Mouse (Mus musculus) spleen, adult 2 months (tissue): ENCODE measurements around the gene Abhd14a. TPM values are rescaled to one million over a fixed set of nuclear protein-coding genes. Genes with fewer than 3 reads are reported as not detected.

Source experiments
- DNase-seq, 2 experiments: peaks; one replicate each; pipeline versions ENCODE4 v3.0.0 to v3.0.0-alpha.2; 2012 to 2021; ENCODE audit warnings: low spot score in 2 of 2, low read depth in 1 of 2
- H3K27ac ChIP-seq: fragments of 200-500 bp; 2 replicates; pipeline ENCODE4 v1.5.1; 2012; ENCODE audit warnings: low read length, inconsistent platforms; ENCODE audit not compliant: insufficient read depth
- H3K27me3 ChIP-seq: fragments of 200-500 bp; 2 replicates; pipeline ENCODE4 v1.6.1; 2012; ENCODE audit warnings: mild to moderate bottlenecking, moderate library complexity, low read length, inconsistent platforms; ENCODE audit not compliant: control insufficient read depth, insufficient read depth
- H3K36me3 ChIP-seq: fragments of 200-500 bp; 2 replicates; pipeline ENCODE4 v1.6.1; 2012; ENCODE audit warnings: mild to moderate bottlenecking, low read length, inconsistent platforms; ENCODE audit not compliant: control insufficient read depth, insufficient read depth
- H3K4me1 ChIP-seq: fragments of 200-500 bp; 2 replicates; pipeline ENCODE4 v1.6.1; 2011; ENCODE audit warnings: inconsistent platforms; ENCODE audit not compliant: control insufficient read depth, insufficient read depth, insufficient read length
- H3K4me3 ChIP-seq: fragments of 200-500 bp; 2 replicates; pipeline ENCODE4 v1.5.1; 2011; ENCODE audit warnings: mild to moderate bottlenecking, inconsistent platforms; ENCODE audit not compliant: insufficient read depth, insufficient read length; ENCODE audit errors: extremely low read depth
- CTCF ChIP-seq: fragments of 200-500 bp; IDR thresholded peaks from 2 replicates; pipeline ENCODE4 v1.5.1; 2011; ENCODE audit warnings: mild to moderate bottlenecking, inconsistent platforms; ENCODE audit not compliant: insufficient read depth, insufficient read length, insufficient replicate concordance; ENCODE audit errors: extremely low read depth
- POLR2A ChIP-seq: fragments of 200-500 bp; IDR thresholded peaks from 2 replicates; pipeline ENCODE4 v1.6.1; 2011; ENCODE audit warnings: low read depth, low read length, inconsistent platforms
- WGBS: fragments of 180-500 bp; shearing (Covaris S2); methylation state at CpG from one replicate; pipeline ENCODE4 v1.1.7; 2018; 5-methylcytosine and 5-hydroxymethylcytosine counted together
- polyA plus RNA-seq: library from polyadenylated mRNA; depleted of rRNA; stranded (reverse); fragments of >200 nt; gene quantifications from 2 replicates; pipeline ENCODE4 v1.2.3, GENCODE M21; 2012

Gene Abhd14a
- polyA plus RNA-seq, 1 experiment = 11.5 TPM

DNA sequence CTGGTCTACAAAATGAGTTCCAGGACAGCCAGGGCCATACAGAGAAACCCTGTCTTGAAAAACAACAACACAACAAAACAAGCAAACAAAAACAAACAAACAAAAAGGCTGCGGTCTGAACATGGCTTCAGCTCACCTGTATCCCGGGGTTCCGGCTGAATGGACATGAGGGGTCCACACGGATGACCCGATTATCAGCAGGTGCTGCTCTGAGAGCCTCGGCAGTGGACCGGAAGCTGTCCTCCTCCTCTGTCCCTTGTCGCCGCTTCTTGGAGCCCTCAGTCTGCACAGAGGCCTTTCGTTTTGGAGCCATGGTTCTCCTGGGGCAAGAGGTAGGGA is 28.2 kb upstream of the Abhd14a start, which contains the start of gene Rrp9:
TSS of gene Rrp9 (plus strand) at position 301 of the 339 bp plus-strand sequence.
- no peak for TF ChIP-seq CTCF
- TF ChIP-seq POLR2A = no peak
- WGBS = 29% methylated on average over 10 of the region's 10 CpGs

DNA sequence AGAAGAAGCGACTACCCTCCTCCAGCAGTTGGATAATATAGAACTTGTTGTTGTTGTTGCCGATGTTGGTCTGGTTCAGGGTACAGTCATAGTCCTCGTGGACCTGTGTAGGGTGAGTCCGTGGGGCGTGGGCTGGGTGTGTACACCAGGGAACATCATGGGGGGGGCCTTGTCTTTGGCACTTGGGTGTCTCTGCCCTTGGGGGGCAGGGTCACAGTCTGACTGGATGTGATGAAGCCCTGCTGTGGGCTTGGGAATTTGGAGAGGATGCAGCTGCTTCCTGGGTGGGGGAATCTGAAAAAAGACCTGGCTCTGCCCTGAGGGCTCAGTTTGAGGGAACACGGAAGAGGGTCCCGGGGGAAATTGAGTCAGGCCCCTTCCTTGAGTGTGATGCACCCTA is 27.6 kb upstream of the Abhd14a start:
- no peak overlapping the region for H3K4me3 ChIP-seq

More for the DNA sequence above, 28.2 kb upstream of the Abhd14a start, which contains the start of gene Rrp9:
- H3K27me3 ChIP-seq = no peaks in the 10 kb centered on the region
- H3K27ac ChIP-seq = peak within 1 kb of the TSS; percentile 76
- peaks cover 3% of the 10 kb centered on the region; the same call in 1 of the 2 replicates for H3K36me3 ChIP-seq
- peaks cover 15% of the 10 kb centered on the region; the same call in 1 of the 2 replicates for H3K4me1 ChIP-seq
- DNase-seq = peak in 1 of 2 experiments; percentile 20
- H3K4me3 ChIP-seq = peak within 1 kb of the TSS; percentile 64

DNA sequence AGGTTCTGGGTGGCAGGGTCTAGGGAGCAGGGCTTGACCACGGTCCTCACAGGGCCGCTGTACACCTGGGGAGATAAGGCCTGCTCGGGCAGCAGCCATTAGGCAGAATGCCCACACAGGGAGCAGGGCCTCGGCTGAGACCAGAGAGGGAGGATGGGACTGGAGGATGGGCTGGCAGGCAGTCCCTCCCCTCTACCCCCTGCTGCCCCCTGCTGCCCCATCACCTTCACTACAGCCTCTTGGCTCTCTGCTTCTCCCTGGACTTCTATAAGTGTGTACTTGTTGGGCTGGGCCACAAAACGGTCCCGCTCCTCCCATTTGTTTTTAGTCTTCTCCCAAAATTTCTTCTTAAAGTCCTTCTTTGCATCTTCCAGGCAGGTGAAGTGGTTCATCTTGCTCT is 27.0 kb upstream of the Abhd14a start:
- DNase-seq = peak in 1 of 2 experiments; percentile 59
- Histone ChIP-seq H3K27ac (no peak overlapping the region), H3K4me1 (peaks cover 15% of the 10 kb centered on the region; the same call in 1 of the 2 replicates), H3K36me3 (peaks cover 3% of the 10 kb centered on the region; the same call in 1 of the 2 replicates), H3K4me3 (no peak overlapping the region), H3K27me3 (no peaks in the 10 kb centered on the region)
- TF ChIP-seq POLR2A (no peak), CTCF (peak; percentile 76; the same call in 1 of the 2 replicates)
- WGBS = 38% methylated on average over 6 of the region's 6 CpGs

More for the DNA sequence above, 27.6 kb upstream of the Abhd14a start:
- DNase-seq = peak in 1 of 2 experiments; percentile 10
- Histone ChIP-seq H3K27me3 (no peaks in the 10 kb centered on the region), H3K27ac (no peak overlapping the region), H3K36me3 (peaks cover 3% of the 10 kb centered on the region; the same call in 1 of the 2 replicates), H3K4me1 (peaks cover 15% of the 10 kb centered on the region; the same call in 1 of the 2 replicates)
- TF ChIP-seq POLR2A (no peak), CTCF (no peak)
- WGBS = 58% methylated on average over 7 of the region's 7 CpGs

DNA sequence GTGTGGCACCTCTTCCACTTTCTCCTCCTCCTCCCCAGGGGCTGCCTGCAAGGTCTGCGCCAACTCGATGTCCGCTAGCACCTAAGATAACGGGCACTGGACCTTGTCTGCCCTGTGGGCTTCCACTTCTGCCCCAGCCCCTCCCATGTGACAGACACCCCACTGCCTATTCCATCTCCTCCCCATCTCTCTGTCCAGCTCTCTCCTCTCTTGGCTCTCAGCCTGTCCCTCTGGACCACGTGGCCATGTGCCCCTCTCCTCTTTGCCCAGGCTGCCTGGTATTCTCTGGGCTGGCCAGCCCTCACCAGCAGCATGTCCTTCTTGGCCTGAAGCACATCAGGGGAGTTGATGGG is 26.3 kb upstream of the Abhd14a start:
- H3K27ac ChIP-seq = no peak overlapping the region
- H3K27me3 ChIP-seq = no peaks in the 10 kb centered on the region

DNA sequence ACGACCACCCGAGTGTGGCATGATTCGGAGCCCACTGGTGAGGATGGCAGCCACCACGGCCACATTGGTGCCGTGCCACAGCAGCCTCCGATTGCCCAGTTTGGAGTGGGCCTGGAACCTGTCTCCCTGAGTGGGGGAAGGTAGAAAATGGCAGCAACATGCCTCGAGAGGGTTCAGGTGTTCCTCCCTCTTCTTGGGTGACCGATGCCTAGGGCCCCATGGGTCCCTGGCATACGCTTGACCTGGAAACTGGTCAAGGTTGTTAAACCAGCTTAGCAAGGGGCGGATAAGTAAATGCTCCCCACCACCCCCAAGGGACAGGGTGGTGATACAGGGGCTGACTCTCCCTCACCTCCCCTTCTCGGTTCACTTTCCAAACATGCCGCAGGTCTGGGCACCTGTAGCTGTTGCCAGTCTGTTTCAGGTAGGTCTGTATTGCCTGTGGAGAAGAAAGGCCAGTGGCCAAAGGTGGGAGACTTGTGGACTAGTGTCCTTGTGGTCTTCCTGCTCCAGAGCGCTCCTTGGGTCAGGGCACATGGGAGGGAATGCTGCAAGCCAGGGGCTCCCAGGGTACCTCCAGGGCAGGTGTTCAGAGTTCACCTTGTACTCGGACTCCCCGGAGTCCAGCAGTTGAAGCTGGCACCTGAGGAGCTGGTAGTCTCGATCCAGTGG is 25.7 kb upstream of the Abhd14a start:
- no peak for DNase-seq
- WGBS = 94% methylated on average over 16 of the region's 16 CpGs
- H3K27ac ChIP-seq = no peak overlapping the region
- H3K36me3 ChIP-seq = peaks cover 3% of the 10 kb centered on the region; the same call in 1 of the 2 replicates
- no peaks in the 10 kb centered on the region for H3K27me3 ChIP-seq
- TF ChIP-seq POLR2A (no peak), CTCF (no peak)
- H3K4me1 ChIP-seq = peaks cover 15% of the 10 kb centered on the region; the same call in 1 of the 2 replicates
- no peak overlapping the region for H3K4me3 ChIP-seq

More for the DNA sequence above, 26.3 kb upstream of the Abhd14a start:
- Histone ChIP-seq H3K4me3 (no peak overlapping the region), H3K36me3 (peaks cover 3% of the 10 kb centered on the region; the same call in 1 of the 2 replicates), H3K4me1 (peaks cover 15% of the 10 kb centered on the region; the same call in 1 of the 2 replicates)
- DNase-seq = no peak
- WGBS = 94% methylated on average over 5 of the region's 5 CpGs
- TF ChIP-seq POLR2A (no peak), CTCF (no peak)

DNA sequence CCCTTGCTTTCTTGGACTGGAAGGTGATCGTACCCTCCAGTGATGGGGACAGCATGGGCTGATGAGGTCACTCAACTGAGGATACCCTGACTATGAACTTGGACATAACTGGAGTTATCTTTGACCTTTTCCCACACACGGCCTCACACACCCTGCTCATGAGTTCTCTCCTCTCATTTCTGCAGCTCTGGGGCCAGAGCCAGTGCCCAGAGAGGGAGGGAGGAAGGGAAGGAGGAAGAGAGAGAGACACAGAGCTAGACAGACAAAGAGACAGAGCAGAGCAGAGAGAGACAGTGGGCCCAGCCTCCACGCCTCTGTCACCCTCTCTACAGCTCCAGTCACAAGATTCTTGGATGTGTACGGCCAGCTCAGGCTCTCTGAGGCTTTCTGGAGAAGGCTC is 24.8 kb upstream of the Abhd14a start:
- Histone ChIP-seq H3K27ac (no peak overlapping the region), H3K4me1 (peaks cover 8% of the 10 kb centered on the region; the same call in 1 of the 2 replicates), H3K36me3 (peaks cover 3% of the 10 kb centered on the region; the same call in 1 of the 2 replicates), H3K27me3 (no peaks in the 10 kb centered on the region), H3K4me3 (no peak overlapping the region)
- WGBS = 86% methylated on average over 4 of the region's 4 CpGs
- no peak for DNase-seq
- TF ChIP-seq POLR2A = no peak
- no peak for TF ChIP-seq CTCF

DNA sequence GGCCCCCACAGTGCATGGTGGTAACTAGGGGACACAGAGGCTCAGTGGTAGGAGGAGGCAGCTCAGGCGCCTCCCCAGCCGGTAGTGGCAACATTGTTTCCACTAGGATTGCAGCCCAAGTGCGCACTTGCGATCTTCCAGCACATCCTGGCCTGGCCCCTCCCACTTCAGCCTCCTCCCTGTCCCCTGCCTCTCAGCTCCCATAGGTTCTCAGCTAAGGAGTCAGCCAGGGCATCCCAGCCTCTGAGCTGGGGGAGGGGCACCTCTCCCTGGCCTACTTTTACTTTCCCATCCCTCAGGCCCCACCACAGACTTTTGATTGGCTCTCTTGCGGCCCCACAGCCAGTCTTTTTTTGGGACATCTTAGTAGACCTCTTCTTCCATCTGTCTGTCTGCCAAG is 24.4 kb upstream of the Abhd14a start:
- peaks cover 8% of the 10 kb centered on the region; the same call in 1 of the 2 replicates for H3K4me1 ChIP-seq
- H3K27me3 ChIP-seq = no peaks in the 10 kb centered on the region
- no peak for DNase-seq
- 94% methylated on average over 5 of the region's 5 CpGs for WGBS
- H3K4me3 ChIP-seq = no peak overlapping the region
- peaks cover 3% of the 10 kb centered on the region; the same call in 1 of the 2 replicates for H3K36me3 ChIP-seq
- no peak overlapping the region; the same call in 1 of the 2 replicates for H3K27ac ChIP-seq
- TF ChIP-seq POLR2A = no peak
- TF ChIP-seq CTCF = no peak
